Mouse (Mus musculus) embryonic stem cell, embryonic (primary cell): ENCODE measurements around the gene Gm45808.
"Not testable (repeated sequence)": the region's sequence is repeated elsewhere in the genome, so short reads cannot be mapped to it uniquely, and the experiment has no call there.

Experiments used
- CTCF ChIA-PET, 4 experiments: fragments of 300-600 bp in 2 of 4; fragments of 350-600 bp in 2 of 4; sonication (Branson Sonifier 250); formaldehyde crosslinking; loops; one replicate each; lab custom pipeline; 2022; ENCODE audit warnings: inconsistent platforms in 2 of 4; lab: Charles Lee
- POLR2A ChIA-PET, 4 experiments: fragments of 300-600 bp in 2 of 4; fragments of 350-600 bp in 2 of 4; sonication (Branson Sonifier 250); formaldehyde crosslinking; loops; one replicate each; lab custom pipeline; 2022; ENCODE audit warnings: antibody characterized with exemption in 4 of 4, inconsistent platforms in 1 of 4; lab: Charles Lee

The Gm45808 gene

DNA sequence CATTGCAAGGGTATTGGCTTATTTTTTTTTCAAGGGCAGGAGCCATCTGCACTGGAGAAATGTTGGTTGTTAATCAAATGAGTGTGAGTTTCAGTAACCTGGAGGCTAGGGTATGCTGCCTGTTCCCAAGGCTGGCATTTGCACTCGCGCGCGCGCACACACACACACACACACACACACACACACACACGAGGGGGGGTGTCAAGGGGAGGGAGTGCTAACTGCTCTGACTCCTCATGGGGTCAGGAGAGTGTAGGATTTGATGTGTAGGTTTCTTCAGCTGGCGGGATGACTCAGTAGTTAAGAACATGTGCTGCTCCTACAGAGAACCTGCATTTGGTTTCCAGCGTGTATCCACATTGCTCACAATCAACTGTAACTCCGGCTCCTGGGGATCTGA lies 4.2 kb upstream of the Gm45808 start:
- POLR2A ChIA-PET: interaction anchor here in 3 of 4 experiments (0.6 to 4.4 kb wide), 25 partner anchors 10 to 377 kb away, joined by 3 to 23 read pairs (median 4); partner anchors contain the start of genes Ftl1 (in 2 of the 3), Plekha4 (in 2 of the 3), Ppp1r15a (in 2 of the 3) and Nucb1 (in 1 of the 3)

DNA sequence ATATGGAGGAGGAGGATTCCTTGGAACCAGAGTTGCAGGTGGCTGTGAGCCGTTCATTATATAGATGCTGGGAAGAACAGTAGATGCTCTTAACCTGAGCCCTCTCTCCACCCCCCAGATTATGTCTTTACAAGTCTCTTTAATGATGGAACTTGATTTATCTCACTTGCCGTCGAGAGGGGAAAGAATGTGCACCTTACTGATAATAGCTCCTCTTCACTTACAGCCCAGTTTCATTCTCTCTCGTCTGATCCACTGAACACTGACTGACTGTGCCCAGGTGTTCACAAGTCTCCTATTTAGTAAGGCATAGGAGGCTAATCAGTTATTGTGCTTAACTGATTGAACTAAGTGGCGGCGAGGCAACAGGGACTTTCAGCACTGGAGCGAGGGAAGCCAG lies 3.0 kb upstream of the Gm45808 start:
- CTCF ChIA-PET: interaction anchor here in 1 of 4 experiments (1.5 kb wide), 1 partner anchor 11 kb away, joined by 4 read pairs; no protein-coding TSS in a partner anchor
- POLR2A ChIA-PET: interaction anchor here in 2 of 4 experiments (0.5 to 4.4 kb wide), 13 partner anchors 9 to 141 kb away, joined by 3 to 23 read pairs (median 6); partner anchors contain the start of genes Nucb1 (in 1 of the 2), Plekha4 (in 1 of the 2), Ppp1r15a (in 1 of the 2) and Tulp2 (in 1 of the 2)

More for the DNA sequence above, 4.2 kb upstream of the Gm45808 start:
- CTCF ChIA-PET: interaction anchor here in 2 of 4 experiments (0.6 to 2.3 kb wide), 4 partner anchors 14 to 176 kb away, joined by 3 to 13 read pairs (median 4); no protein-coding TSS in a partner anchor

DNA sequence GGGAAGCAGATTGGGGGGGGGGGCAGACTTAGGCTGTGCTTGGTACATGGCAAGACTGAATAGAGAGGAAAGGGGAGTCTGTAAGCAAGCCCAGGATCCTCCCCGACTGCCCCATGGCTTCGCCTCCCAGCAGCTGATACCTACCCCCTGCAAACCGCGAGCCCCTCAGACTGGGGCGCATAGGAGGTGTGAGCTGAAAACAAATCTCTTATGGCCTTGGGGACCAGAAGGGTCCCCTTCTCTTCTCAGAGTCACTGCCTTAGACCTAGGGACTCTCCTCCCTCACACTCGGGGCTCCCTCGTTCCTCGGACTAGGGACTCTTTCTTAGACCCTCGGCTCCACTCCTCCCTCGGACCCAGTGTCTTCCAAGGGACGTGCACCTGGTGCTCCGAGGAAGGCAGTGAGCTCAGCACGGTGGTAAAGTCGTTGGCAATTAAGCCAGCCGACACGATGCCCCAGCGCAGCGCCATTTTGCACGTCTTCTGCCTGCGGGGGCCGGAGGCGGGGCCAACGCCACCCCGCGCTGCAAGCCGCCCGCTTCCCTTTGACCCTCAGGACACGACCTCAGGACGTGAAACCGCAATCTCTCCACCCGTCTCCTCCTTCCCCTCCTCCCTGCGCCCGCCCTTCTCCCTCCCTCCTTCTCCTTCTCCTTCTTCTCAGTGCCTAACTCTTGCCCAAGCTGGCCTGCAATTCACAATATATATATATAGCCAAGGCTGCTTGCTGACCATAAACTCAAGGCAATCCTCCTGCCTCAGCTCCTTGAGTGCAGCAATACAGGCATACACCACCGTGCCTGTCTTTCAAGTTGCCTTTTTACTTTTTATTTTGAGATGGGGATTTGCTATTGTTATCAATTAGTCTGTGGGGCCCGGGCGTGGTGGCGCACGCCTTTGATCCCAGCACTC lies 1.9 kb upstream of the Gm45808 start, which contains the start of gene Dhdh:
Dhdh (minus strand) TSS at position 513 of the 912 bp plus-strand sequence.
- CTCF ChIA-PET: interaction anchor here in 3 of 4 experiments (0.6 to 2.4 kb wide), 10 partner anchors 10 to 284 kb away, joined by 3 to 9 read pairs (median 4); partner anchors contain the start of gene Ccdc155 (in 1 of the 3)

DNA sequence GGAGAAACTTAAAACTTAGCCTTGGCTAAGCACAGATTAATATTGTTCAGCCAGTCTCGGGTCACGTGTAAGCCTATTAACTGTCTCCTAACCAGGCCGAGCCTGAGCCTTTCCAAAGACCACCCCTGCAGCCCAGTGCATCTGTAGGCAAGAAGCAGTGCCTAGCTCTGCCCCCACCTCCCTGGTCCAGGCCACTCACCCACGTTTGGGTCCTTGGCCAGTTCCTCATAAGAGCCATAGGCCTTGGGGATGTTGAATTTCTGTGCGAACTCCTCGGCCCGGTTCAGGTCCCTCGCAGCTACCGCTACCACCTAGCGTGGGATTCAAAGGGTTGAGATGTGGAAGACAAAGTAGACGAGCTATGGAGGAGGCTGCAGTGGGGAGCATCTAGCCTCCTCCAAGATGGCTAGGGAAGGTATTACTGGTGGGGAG lies 1.3 kb upstream of the Gm45808 start:
- CTCF ChIA-PET: interaction anchor here in 3 of 4 experiments (0.5 to 2.4 kb wide), 10 partner anchors 9 to 283 kb away, joined by 3 to 9 read pairs (median 4); partner anchors contain the start of gene Ccdc155 (in 1 of the 3)
- POLR2A ChIA-PET: interaction anchor here (0.6 to 4.4 kb wide), 54 partner anchors 9 to 1261 kb away, joined by 3 to 23 read pairs (median 4); partner anchors contain the start of genes Bax (in 2 of the 4), Ftl1 (in 2 of the 4), Nucb1 (in 2 of the 4) and Plekha4 (in 2 of the 4)

More for the DNA sequence above, 1.9 kb upstream of the Gm45808 start, which contains the start of gene Dhdh:
- POLR2A ChIA-PET: interaction anchor here in 3 of 4 experiments (0.5 to 4.4 kb wide), 60 partner anchors 8 to 1260 kb away, joined by 3 to 23 read pairs (median 4); partner anchors contain the start of genes Bax (in 2 of the 3), Ftl1 (in 2 of the 3), Nucb1 (in 2 of the 3) and Plekha4 (in 2 of the 3)

DNA sequence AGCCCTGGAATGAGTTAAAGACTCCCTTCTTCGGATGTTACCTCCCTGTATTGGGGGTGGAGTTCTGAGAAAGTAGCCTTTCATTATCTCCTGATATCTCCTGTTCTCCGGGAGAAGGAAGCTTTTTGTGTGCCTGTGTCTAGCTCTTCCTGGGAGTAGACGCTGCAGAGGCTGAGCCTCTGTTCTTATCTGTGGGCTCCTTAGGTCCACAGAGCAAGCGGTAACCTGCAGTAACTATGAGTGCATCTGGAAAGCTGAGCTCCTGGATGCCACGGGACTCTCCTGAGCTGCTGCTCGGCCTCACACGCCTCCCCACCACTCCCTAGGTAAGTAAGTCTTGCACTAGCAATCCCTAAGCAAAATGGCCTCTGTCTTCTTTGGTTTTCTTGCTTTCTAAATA lies 453 bp downstream of the Gm45808 start:
- ChIA-PET CTCF (no interaction called here), POLR2A (interaction anchor here in 3 of 4 experiments (0.6 to 3.5 kb wide), 10 partner anchors 8 to 40 kb away, joined by 3 to 11 read pairs (median 3); partner anchors contain the start of genes Ftl1 (in 2 of the 3), Bax (in 1 of the 3), Plekha4 (in 1 of the 3) and Ppp1r15a (in 1 of the 3))

DNA sequence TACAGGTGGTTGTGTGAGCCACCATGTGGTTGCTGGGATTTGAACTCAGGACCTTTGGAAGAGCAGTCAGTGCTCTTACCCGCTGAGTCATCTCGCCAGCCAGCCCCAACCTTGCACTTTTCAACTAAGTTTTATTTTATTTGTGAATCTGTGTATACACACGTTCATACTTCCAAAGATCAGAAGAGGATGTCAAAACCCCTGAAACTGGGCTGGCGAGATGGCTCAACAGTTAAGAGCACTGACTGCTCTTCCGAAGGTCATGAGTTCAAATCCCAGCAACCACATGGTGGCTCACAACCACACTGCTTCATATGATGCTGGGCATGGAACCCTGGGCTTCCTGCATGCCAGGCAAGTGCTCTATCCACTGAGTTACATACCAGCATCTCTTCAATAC lies 1.6 kb downstream of the Gm45808 start:
- POLR2A ChIA-PET: interaction anchor here in 2 of 4 experiments (0.6 to 0.7 kb wide), 4 partner anchors 16 to 40 kb away, joined by 3 to 4 read pairs (median 4); no protein-coding TSS in a partner anchor
- CTCF ChIA-PET: not testable (repeated sequence)

DNA sequence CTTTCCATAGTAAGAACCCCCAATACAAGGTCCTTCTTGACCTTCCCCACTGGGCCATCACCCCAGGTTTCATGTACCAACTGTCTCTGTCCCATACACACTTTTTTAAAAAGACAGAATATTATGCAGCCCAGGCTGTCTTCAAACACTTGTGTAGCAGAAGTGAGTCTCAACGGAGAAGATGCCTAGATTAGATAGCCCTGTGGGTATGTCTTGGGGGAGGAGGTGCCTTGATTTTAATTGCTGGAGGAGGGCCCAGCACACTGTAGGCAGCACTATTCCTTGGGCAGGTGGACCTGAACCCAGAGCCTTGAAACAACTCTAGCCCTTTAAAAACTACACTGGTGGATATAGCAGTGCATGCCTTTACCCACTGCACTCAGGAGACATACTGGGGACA lies 4.4 kb downstream of the Gm45808 start:
- ChIA-PET CTCF (interaction anchor here in 1 of 4 experiments (0.6 kb wide), 1 partner anchor 125 kb away, joined by 5 read pairs; no protein-coding TSS in a partner anchor), POLR2A (interaction anchor here in 3 of 4 experiments (0.6 to 2.3 kb wide), 21 partner anchors 8 to 632 kb away, joined by 3 to 20 read pairs (median 6); partner anchors contain the start of genes Ftl1 (in 2 of the 3), Nucb1 (in 2 of the 3), Bax (in 1 of the 3) and Plekha4 (in 1 of the 3))

DNA sequence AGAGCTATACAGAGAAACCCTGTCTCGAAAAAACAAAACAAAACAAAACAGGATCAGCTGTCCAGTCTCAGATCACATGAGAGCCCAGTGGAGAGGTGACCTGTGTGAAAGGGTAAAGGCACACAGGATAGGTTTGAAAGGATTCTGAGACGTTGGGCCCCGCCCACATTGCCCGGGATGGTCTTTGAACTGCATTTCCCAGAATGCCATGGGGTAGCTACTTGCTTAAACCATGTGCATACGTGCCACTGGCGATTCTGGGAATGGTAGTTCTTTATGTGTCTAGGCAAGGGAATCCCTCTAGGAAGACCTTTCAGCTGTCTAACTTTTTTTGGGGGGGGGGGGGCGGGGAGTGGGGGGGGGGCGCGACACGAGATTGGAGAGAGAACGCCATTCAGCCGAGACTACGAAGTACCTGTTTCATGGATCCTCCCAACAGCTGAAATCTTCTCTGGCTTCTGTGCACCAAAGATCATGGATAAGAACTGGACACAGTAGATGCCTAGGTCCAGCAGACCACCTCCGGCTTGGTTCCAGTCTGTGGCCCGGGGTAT lies 5.2 kb downstream of the Gm45808 start, which contains the start of gene Tulp2:
Tulp2 (plus strand) TSS at position 504 of the 554 bp plus-strand sequence.
- CTCF ChIA-PET: interaction anchor here in 3 of 4 experiments (0.6 to 1.5 kb wide), 15 partner anchors 10 to 201 kb away, joined by 3 to 18 read pairs (median 4); partner anchors contain the start of genes Ntn5 (in 1 of the 3), Plekha4 (in 1 of the 3) and Ppp1r15a (in 1 of the 3)
- POLR2A ChIA-PET: interaction anchor here in 3 of 4 experiments (0.6 to 2.3 kb wide), 56 partner anchors 9 to 631 kb away, joined by 3 to 20 read pairs (median 4); partner anchors contain the start of genes Ftl1 (in 3 of the 3), Gys1 (in 2 of the 3), Plekha4 (in 2 of the 3) and Ppp1r15a (in 2 of the 3)

DNA sequence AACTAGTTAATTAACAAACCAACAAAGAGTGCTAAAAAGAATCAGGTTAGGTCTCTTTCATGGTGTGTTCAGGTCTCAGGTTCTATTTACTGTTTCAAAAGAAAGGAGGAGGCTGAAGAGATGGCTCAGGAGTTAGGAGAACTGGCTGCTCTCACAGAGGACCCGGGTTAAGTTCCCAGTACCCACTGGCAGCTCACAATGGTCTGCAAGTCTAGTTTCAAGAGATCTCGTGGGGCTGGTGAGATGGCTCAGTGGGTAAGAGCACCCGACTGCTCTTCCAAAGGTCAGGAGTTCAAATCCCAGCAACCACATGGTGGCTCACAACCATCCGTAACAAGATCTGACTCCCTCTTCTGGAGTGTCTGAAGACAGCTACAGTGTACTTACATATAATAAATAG lies 6.3 kb downstream of the Gm45808 start:
- POLR2A ChIA-PET: interaction anchor here in 3 of 4 experiments (0.5 to 2.3 kb wide), 22 partner anchors 9 to 109 kb away, joined by 3 to 20 read pairs (median 4); partner anchors contain the start of genes Ftl1 (in 2 of the 3), Gys1 (in 2 of the 3), Plekha4 (in 2 of the 3) and Ppp1r15a (in 2 of the 3)
- CTCF ChIA-PET: interaction anchor here in 1 of 4 experiments (0.6 to 1.5 kb wide), 2 partner anchors 9 to 36 kb away, joined by 3 to 18 read pairs; no protein-coding TSS in a partner anchor

DNA sequence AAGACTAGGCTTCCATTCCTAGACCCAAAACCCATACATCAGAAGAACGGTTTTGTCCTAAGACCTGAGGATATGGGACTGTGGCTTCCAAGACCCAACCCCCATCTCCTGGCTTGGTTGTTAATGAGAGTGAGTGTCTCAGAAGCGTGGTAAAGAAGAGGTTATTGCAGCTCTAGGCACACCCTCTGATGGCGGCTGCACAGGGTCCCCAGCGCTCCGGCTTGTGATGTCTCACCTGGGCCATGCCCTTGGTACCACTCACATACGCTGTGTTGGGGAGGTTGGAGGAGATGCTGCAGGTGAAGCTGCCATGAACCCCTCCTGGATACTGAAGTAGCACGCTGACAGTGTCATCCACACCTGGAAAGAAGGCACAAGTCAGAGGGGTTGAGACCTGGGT lies 7.8 kb downstream of the Gm45808 start:
- POLR2A ChIA-PET: interaction anchor here in 2 of 4 experiments (0.7 to 5.8 kb wide), 15 partner anchors 11 to 104 kb away, joined by 3 to 97 read pairs (median 4); partner anchors contain the start of genes Bax (in 2 of the 2), Ftl1 (in 2 of the 2), Plekha4 (in 2 of the 2) and Ppp1r15a (in 2 of the 2)
- CTCF ChIA-PET: interaction anchor here (0.6 to 3.8 kb wide), 16 partner anchors 9 to 204 kb away, joined by 3 to 35 read pairs (median 4); partner anchors contain the start of genes Dhdh (in 2 of the 4), Bax (in 1 of the 4), Plekha4 (in 1 of the 4) and Ppp1r15a (in 1 of the 4)

DNA sequence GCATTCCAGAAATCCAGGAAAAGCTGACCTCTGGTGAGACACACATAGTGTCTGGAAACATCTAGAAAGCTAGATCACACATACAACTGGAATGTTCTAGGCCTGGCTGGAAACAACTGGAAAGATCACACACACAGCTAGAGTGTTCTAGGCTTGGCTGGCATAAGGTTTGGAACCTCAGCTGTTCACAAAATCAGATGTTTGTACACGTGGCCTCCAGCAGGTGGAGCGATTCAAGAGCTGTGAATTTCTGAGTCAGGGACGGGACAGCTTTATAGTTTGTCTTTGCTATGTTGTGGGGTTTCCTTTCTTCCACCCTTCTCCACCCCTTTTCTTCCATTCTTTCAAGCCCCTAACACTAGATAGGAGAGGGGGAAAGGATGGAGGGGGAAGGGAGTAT lies 9.6 kb downstream of the Gm45808 start:
- ChIA-PET POLR2A (interaction anchor here (0.6 to 7.7 kb wide), 62 partner anchors 9 to 420 kb away, joined by 3 to 97 read pairs (median 4); partner anchors contain the start of genes Bax (in 3 of the 4), Ftl1 (in 3 of the 4), Plekha4 (in 3 of the 4) and Ppp1r15a (in 3 of the 4)), CTCF (interaction anchor here (0.5 to 3.8 kb wide), 66 partner anchors 10 to 917 kb away, joined by 3 to 35 read pairs (median 4); partner anchors contain the start of genes Dhdh (in 2 of the 4), Plekha4 (in 2 of the 4), Ppp1r15a (in 2 of the 4) and Bax (in 1 of the 4))

DNA sequence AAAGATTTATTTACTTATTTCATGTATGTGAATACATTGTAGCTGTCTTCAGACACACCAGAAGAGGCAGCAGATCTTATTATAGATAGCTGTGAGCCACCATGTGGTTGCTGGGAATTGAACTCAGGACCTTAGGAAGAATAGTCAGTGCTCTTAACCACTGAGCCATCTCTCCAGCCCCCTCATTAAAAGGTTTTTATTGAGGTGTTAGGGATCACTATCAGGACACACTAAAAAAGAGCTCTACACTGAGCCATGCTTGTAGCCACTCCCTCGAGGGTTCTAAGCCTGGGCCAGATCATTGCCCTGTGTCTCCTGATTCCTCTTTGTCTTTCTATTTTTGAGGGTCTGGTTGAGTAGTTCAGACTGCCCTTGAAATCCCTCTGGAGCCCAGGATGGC lies 10.2 kb downstream of the Gm45808 start:
- POLR2A ChIA-PET: interaction anchor here (0.6 to 7.7 kb wide), 61 partner anchors 10 to 408 kb away, joined by 3 to 97 read pairs (median 5); partner anchors contain the start of genes Bax (in 3 of the 4), Ftl1 (in 3 of the 4), Plekha4 (in 3 of the 4) and Ppp1r15a (in 3 of the 4)
- CTCF ChIA-PET: interaction anchor here (0.5 to 3.8 kb wide), 63 partner anchors 10 to 916 kb away, joined by 3 to 35 read pairs (median 4); partner anchors contain the start of genes Dhdh (in 2 of the 4), Plekha4 (in 2 of the 4), Ppp1r15a (in 2 of the 4) and Bax (in 1 of the 4)

DNA sequence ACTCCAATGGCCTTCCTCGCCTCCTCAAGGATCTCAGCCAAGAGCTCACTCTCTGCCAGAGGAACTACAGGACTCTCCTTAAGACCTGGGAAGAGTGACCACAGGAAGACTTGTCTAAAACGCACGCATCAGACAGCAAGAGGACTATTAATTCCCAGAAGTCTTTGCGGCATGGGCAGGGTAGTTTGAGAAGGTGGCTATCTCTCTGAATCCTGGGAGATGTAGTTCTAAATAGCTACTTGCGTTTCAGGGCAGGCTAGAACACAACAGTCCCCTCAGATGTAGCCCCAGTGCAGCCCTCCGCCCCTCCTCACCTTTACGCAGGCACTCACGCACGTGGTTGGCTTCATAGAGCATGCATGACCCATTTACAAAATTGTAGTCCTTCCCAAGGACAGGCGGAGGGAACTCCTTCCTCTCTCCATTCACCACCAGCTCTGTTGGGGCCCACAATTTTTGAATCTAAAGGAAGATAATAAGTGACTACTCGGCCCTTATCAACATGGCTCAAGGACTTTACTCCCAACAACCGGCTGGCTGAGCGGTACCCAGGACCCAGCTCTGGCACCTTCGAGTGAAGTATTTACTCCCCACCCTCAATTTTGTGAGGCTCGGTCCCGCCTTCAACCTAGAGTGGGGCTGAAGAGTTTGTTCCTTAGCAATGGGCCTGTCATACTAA lies 11.2 kb downstream of the Gm45808 start:
- POLR2A ChIA-PET: interaction anchor here (0.6 to 7.7 kb wide), 73 partner anchors 8 to 271 kb away, joined by 3 to 97 read pairs (median 4); partner anchors contain the start of genes Plekha4 (in 3 of the 4), Ppp1r15a (in 3 of the 4), Bax (in 2 of the 4) and Ftl1 (in 2 of the 4)
- CTCF ChIA-PET: interaction anchor here (0.5 to 3.2 kb wide), 32 partner anchors 10 to 915 kb away, joined by 3 to 21 read pairs (median 4); partner anchors contain the start of genes Bax (in 1 of the 4), Dhdh (in 1 of the 4), Gys1 (in 1 of the 4) and Ntn5 (in 1 of the 4)

DNA sequence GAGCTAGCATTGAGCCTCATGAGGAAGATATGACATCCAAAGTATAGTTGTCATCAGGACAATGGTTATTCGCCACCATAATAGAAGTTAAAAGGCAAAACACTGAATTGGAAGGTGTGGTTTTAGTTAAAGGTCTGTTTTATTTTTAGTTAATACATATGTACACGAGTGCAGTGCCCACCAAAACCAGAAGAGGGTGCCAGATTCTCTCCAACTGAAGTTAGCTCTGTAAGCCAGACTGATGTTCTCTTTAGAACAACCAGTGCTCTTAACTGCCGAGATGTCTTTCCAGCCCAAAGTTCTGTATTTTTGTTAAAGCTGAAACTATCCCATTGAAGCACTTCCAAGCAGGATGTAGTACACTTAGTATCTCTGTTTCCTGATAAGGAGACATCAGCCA lies 15.7 kb downstream of the Gm45808 start:
- ChIA-PET POLR2A (interaction anchor here in 3 of 4 experiments (0.6 to 7.7 kb wide), 45 partner anchors 8 to 250 kb away, joined by 3 to 57 read pairs (median 4); partner anchors contain the start of genes Ftl1 (in 3 of the 3), Nucb1 (in 2 of the 3), Fam83e (in 1 of the 3) and Fut1 (in 1 of the 3)), CTCF (interaction anchor here (0.5 to 2.6 kb wide), 51 partner anchors 9 to 689 kb away, joined by 3 to 25 read pairs (median 4); partner anchors contain the start of genes Ap2a1 (in 1 of the 4), Dhdh (in 1 of the 4), Fut2 (in 1 of the 4) and Kcna7 (in 1 of the 4))
